Mouse (Mus musculus) heart, postnatal 25 days (tissue): ENCODE data around the gene Tnk1. TPM values are rescaled to one million over a fixed set of nuclear protein-coding genes. Genes with fewer than 3 reads are reported as not detected.

Source experiments
- DNase-seq: peaks from one replicate; pipeline ENCODE4 v3.0.0; 2022; ENCODE audit warnings: low spot score
- intact Hi-C: fragments of 180-260 bp; cut with DNase I; formaldehyde crosslinking; loops from one replicate; pipeline ENCODE4 v1.15.1; 2025
- total RNA-seq, 2 experiments: library from RNA; stranded (reverse); gene quantifications; 2 replicates each; pipeline ENCODE4 v1.2.3; 2021

Gene Tnk1
- total RNA-seq, 2 experiments from 2014 or later, result 0.14 TPM; not detected in 1

DNA sequence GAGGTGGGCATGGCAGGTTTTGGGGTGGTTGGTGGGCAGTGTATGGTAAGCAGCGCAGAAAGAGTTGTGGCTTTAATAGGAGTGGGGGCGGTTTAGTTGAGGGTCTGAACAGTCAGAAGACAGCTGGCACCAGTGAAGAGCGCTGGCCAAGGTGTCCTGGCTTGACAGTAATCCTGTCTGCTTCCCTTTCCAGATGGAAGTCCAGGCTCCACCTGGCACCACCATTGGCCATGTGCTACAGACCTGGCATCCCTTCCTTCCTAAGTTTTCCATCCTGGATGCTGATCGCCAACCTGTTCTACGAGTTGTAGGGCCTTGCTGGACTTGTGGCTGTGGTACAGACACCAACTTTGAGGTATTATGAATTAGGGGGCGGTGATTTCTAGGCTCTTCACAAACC lies 10.5 kb downstream of the Tnk1 start:
- intact Hi-C loops, result no loop called here

GRCm38 (mm10) chr11:69846738-69847688 lies 11.5 kb downstream of the Tnk1 start:
- DNase-seq, result no peak
- intact Hi-C loops, result no loop called here

More for the DNA sequence above, 10.5 kb downstream of the Tnk1 start:
- no peak for DNase-seq

- intact Hi-C loops, result no loop called here
Measured at GRCm38 (mm10) chr11:69846198-69846680, 12.3 kb downstream of the Tnk1 start, which contains the start of gene Plscr3. Plscr3 (plus strand) TSS chr11:69846376.

DNA sequence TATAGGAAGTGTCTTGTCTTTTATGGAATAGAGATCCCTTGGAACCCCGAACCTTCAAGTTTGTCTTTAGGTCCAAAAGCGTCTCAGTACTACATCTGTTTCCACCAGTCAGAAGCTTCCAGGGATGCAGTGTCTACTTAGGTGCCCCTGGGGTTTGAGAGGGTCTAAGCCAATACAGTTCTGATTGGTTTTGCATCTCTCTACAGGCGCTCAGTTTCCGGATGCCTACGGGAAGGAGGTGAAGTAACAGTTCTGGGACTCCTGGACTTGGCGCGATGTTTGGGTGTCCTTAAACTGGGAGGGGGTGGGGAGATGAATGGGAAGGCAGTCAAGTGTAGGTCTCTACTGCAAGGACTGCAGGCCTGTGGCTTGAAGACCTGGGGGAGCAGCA lies 19.8 kb downstream of the Tnk1 start:
- DNase-seq, result no peak
- intact Hi-C loops, result no loop called here

More at GRCm38 (mm10) chr11:69846198-69846680, 12.3 kb downstream of the Tnk1 start, which contains the start of gene Plscr3:
- peak; percentile 85 for DNase-seq

DNA sequence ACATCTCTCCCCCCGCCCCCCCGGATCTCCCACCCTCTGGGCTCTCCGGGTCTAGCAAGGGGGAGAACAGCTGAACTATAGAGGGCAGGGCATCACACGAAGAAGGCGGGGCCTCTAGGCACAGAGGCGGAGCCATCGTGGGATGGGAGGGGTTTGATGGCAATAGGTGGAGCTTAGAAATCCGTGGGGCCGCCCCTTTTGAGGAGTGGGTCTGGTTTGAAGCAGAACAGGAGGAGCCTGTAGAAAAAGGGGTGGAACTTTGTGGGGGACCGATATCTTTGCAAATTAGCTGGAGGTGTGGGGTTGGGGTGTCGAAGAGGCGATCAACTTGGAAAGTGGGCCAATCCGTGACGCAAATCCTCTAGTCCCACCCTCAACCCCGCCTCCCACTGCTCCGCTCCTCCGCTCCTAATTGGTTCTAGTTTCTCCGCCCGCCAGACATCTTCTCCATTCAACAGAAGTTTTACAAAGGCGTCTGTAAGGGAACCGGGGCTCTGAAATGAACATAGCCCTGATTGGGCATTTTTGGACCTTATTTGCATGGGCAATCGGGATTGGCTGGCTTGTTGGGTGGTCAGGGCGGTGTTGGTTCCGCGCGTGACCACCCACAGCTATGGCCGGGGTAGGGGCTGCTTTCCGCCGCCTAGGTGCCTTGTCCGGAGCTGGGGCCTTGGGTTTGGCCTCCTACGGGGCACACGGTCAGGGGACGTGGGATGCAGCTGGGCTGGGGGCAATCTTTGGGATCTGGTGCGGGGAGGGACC lies 20.4 kb downstream of the Tnk1 start, which contains the start of gene Tmem256:
Gene Tmem256 (plus strand): TSS at position 563 of the 762 bp plus-strand sequence.
- DNase-seq, result peak; percentile 95
- intact Hi-C loops, result loop anchor here (2.0 kb wide), 1 partner anchor 39 kb away; no protein-coding TSS in a partner anchor

DNA sequence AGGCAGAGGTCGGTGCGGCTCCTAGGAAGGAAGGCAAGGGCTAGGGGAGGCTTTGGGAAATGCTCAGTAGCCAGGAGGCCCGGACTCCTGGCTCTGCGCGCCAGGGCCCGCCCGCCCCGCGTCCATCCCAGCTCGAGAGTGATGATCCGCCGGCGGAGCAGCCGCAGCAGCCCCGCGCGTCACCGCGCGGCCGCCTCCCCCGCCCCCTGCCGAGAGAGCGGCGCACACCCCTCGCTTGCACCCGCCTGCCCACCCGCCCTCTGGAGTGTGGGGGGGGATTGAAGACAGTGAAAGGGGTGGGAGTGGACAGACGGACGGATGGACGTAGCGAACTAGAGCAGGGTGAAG lies 21.0 kb downstream of the Tnk1 start, which contains the start of gene Nlgn2:
Gene Nlgn2 (minus strand): TSS at position 181 of the 348 bp plus-strand sequence.
- DNase-seq, result no peak
- intact Hi-C loops, result loop anchor here (2.0 kb wide), 1 partner anchor 39 kb away; no protein-coding TSS in a partner anchor

GRCm38 (mm10) chr11:69836703-69837576 lies 21.6 kb downstream of the Tnk1 start:
- intact Hi-C loops, result loop anchor here (2.0 kb wide), 1 partner anchor 38 kb away; no protein-coding TSS in a partner anchor
- DNase-seq, result no peak

DNA sequence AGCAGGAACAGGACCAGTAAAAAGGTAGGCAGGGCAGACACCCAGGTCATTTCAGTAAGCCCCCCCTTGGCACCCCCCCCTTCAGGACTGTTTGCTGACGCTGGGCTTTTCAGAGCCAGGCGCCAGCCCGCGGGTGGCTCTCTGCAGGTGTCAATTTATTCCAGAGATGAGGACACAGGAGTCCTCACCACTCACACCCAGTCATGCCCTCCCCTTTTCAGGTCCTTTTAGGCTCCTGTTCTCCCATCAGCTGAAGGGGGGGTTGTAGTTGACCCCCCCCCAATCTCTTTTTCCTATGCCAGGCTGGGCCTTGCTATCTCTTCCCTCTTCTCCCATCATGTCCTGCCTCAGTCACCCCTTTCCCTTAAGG lies 22.6 kb downstream of the Tnk1 start:
- intact Hi-C loops, result loop anchor here (2.0 kb wide), 1 partner anchor 37 kb away; no protein-coding TSS in a partner anchor

DNA sequence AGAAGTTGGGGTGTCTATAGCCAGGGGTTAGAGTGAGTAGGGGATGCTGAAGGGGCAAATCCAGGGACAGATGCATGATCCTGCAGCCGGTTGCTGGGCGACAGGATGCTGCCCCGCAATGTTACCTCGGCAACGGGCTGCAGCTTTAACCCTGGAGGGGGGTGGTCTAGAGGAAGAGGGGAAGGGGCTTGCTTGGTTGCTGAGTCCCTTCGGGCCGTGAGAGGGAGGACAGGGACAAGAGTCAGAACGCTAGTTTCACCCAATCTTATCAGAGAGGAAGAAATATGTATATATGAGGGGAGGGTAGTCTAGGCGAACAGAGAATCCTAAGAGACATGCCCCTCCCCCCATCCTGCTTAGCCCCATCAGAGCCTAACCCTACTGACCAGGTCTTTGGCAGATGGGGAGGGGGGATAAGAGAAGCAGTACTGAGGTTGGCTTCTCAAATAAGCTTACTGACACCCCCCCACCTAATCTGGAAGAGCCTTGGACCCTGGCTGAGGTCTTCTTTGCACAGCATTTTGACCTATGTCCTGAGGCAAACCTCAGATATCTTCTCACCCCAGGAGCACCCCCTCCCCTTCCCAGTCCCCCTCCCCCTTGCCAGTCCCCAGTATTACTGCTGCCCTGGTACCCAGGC lies 23.1 kb downstream of the Tnk1 start:
- intact Hi-C loops, result no loop called here

More for the DNA sequence above, 22.6 kb downstream of the Tnk1 start:
- DNase-seq, result no peak

GRCm38 (mm10) chr11:69834001-69834549 lies 24.5 kb downstream of the Tnk1 start:
- intact Hi-C loops, result no loop called here

More for the DNA sequence above, 23.1 kb downstream of the Tnk1 start:
- no peak for DNase-seq

GRCm38 (mm10) chr11:69833554-69833953 lies 25.0 kb downstream of the Tnk1 start:
- DNase-seq, result no peak
- intact Hi-C loops, result no loop called here

More at GRCm38 (mm10) chr11:69834001-69834549, 24.5 kb downstream of the Tnk1 start:
- DNase-seq, result no peak

DNA sequence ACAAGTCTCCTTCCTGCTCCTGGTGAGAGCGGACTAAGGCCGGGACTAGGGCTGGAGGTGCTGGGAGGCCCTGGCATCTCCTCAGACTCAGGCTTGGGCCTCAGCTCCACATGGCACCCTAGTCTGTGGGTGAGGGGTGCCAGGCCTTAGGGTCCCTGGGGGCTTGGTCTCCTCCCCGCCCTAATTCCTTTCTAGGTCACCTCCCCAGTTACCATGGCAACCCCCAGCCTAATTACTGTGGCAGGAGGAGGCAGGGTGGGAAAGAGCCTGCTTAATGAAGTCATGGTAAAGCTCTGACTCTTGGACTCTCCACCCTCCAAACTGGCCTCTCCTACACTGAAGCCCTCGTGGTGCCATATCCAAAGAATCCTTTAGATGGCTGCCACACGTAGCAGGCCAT lies 29.7 kb downstream of the Tnk1 start:
- intact Hi-C loops, result no loop called here
- no peak for DNase-seq

DNA sequence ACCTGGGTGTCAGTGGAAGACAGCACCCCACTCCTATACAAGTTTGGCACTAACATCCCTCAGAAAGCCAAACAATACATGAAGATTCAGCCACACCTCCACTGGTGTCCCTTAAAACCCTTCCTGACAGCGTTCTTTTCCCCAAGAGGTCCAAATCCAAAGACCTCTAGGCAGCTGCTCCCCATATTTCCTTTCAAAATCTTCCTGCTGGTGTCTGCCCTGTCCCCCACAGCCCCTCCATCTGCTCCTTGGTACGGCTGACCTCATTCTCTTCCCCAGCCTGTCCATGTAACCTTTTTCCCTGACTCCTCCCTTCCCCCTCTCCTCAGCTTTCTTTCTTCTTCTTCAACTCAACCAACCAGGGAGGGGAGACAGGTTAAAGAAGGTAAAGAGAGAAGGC lies 35.1 kb downstream of the Tnk1 start:
- no peak for DNase-seq
- intact Hi-C loops, result no loop called here

DNA sequence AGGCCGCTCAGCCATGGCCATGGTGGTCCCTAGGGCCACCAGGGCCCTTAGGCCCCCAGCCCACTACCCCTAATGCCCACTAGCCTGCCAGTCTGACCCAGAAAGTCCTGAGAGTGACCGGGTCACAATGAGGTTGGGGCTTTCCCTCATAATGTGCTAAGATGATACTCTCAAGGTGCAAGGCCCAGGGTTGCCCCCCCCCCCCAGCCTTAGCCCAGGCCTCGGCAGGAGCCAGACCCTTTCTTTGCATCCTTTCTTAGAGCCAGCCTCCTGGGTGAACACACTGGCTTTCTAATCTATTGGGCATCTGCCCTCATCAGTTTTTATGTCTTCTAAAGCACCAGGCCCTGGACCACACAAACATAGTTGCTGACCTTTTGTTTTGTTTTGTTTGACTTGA lies 36.5 kb downstream of the Tnk1 start, which contains the start of gene Spem1:
Gene Spem1 (minus strand): TSS at position 101 of the 400 bp plus-strand sequence.
- intact Hi-C loops, result no loop called here
- DNase-seq, result no peak

- intact Hi-C loops, result no loop called here
- DNase-seq, result no peak
Measured at GRCm38 (mm10) chr11:69818871-69819270, 39.7 kb downstream of the Tnk1 start.

DNA sequence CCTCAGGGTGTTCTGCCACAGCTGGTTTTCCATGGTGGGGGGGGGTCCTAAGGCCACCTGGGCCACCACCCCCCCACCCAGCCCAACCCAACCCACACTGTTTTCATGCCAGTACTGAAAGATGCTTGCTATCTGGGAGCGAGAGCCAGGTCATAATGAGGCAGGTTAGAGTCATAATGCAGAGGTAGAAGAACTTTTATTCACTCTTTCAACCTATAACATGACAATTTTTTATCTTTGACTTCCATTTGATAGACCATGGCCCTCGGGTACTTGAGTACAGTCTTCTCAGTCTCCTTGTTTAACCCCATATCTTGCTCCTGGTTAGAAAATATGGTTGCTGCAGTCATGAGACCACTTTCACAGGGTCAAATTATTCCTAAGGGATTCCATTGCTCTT lies 40.2 kb downstream of the Tnk1 start, which contains the start of gene Spem2:
Gene Spem2 (minus strand): TSS at position 101 of the 400 bp plus-strand sequence.
- intact Hi-C loops, result no loop called here
- no peak for DNase-seq

GRCm38 (mm10) chr11:69816520-69816919 lies 42.0 kb downstream of the Tnk1 start:
- DNase-seq, result no peak
- intact Hi-C loops, result no loop called here

- intact Hi-C loops, result no loop called here
- DNase-seq, result no peak
Measured at GRCm38 (mm10) chr11:69815155-69815554, 43.4 kb downstream of the Tnk1 start, which contains the start of gene Gm39566. Gm39566 (minus strand) TSS chr11:69815298.
